Mouse (Mus musculus): ENCODE measurements around the gene Pawr.

GRCm38 (mm10) chr10:108408986-108409385 is 77.1 kb downstream of the Pawr start:
- no peak for TF ChIP-seq POLR2A (IDR thresholded peaks at IDR 0.05; ENCODE audit: insufficient read depth, low read length)
- no peak for TF ChIP-seq CTCF (IDR thresholded peaks at IDR 0.05; ENCODE audit: low read depth, low read length)
- no peak for TF ChIP-seq EP300 (IDR thresholded peaks at IDR 0.05; ENCODE audit: insufficient read depth, low read depth, low read length)

Data from ES-Bruce4 (cell line).